Mouse (Mus musculus) midbrain, embryonic 15.5 days (tissue): ENCODE results near the gene Atpif1. TPM values are rescaled to one million over a fixed set of nuclear protein-coding genes. Genes with fewer than 3 reads are reported as not detected.

Experiments used
- ATAC-seq: fragments of 200-750 bp; cut with Nextera tagmentation; replicated peaks from 2 replicates; pipeline ENCODE4 v1.8.0; 2017; ENCODE audit warnings: moderate TSS enrichment
- H3K27ac ChIP-seq: fragments of 300-500 bp; sonication (generic); 2 replicates; pipeline ENCODE4 v1.5.1; 2015; ENCODE audit warnings: mild to moderate bottlenecking, inconsistent platforms
- H3K27me3 ChIP-seq: fragments of 300-500 bp; sonication (generic); replicated peaks from 2 replicates; pipeline ENCODE4 v1.6.1; 2015; ENCODE audit warnings: inconsistent platforms
- H3K36me3 ChIP-seq: fragments of 300-500 bp; sonication (generic); replicated peaks from 2 replicates; pipeline ENCODE4 v1.6.1; 2015; ENCODE audit warnings: inconsistent platforms
- H3K4me1 ChIP-seq: fragments of 300-500 bp; sonication (generic); 2 replicates; pipeline ENCODE4 v1.6.1; 2015; ENCODE audit warnings: inconsistent platforms
- H3K4me2 ChIP-seq: fragments of 300-500 bp; sonication (generic); 2 replicates; pipeline ENCODE4 v1.6.1; 2015; ENCODE audit warnings: inconsistent platforms, mild to moderate bottlenecking, moderate library complexity
- H3K4me3 ChIP-seq: fragments of 300-500 bp; sonication (generic); 2 replicates; pipeline ENCODE4 v1.5.1; 2015; ENCODE audit warnings: mild to moderate bottlenecking, inconsistent platforms
- H3K9ac ChIP-seq: fragments of 300-500 bp; sonication (generic); 2 replicates; pipeline ENCODE4 v1.6.1; 2015; ENCODE audit warnings: mild to moderate bottlenecking, inconsistent platforms
- H3K9me3 ChIP-seq: fragments of 300-500 bp; sonication (generic); 2 replicates; pipeline ENCODE4 v1.6.1; 2016; ENCODE audit warnings: inconsistent platforms
- whole genome bisulfite sequencing: fragments of 180-500 bp; shearing (Covaris S2); methylation state at CpG from one replicate; pipeline ENCODE4 v1.1.7; 2015; ENCODE audit warnings: mixed read lengths; 5-methylcytosine and 5-hydroxymethylcytosine counted together
- polyA plus RNA-seq: library from polyadenylated mRNA; unstranded; fragments of >200 nt; fragmentation: Nextera tagmentation; extraction: Ambion mirVana; gene quantifications from 2 replicates; pipeline ENCODE4 v1.2.1, GENCODE M21; 2015

The Atpif1 gene
- polyA plus RNA-seq, 1 experiment from 2014 or later: 1,280 TPM

DNA sequence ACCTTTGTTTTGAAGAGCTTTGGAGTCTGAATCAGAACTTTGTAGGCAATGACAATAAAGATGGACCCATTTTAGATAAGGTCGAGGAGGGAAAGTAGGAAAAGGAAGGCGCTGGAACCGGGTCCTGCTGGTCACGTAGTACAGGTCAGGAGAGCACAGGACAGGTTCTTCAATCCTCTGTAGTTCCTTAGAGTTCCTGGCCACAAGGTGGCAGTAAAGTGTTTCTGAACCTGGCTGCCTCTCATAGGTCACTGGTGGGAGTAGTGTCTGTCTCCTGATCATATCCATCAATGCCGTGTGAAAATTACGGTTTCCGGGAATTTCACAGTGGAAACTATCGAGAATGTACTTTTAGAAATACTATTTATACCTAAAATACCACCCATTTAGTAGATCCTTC, 12.4 kb upstream of the Atpif1 start:
- peaks cover 60% of the 10 kb centered on the region; the same call in 1 of the 2 replicates for H3K36me3 ChIP-seq
- H3K4me1 ChIP-seq: no peaks in the 10 kb centered on the region
- H3K4me2 ChIP-seq: no peak overlapping the region
- no peaks in the 10 kb centered on the region for H3K27me3 ChIP-seq
- no peak for ATAC-seq
- WGBS: 42% methylated on average over 8 of the region's 8 CpGs
- no peak overlapping the region for H3K27ac ChIP-seq
- no peak overlapping the region for H3K9ac ChIP-seq
- no peaks in the 10 kb centered on the region for H3K9me3 ChIP-seq
- no peak overlapping the region for H3K4me3 ChIP-seq

DNA sequence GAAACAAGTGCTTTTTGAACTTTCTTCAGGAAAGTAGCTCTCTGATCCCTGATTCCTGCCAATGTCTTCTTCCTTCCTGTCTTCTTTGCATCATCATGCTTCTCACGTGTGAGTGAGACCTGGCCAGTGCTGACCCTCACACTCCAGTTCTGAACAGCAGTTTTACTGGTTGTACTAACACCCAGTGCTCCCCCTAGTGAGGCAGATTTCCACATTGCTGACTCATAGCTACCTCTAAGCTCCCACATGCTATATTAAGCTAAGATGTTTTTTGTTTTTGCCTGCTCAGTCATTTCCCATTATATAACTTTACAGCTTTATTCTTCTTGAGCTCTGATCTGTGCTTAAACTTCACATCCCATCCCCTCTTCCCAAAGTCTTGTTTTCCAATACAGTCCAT, 9.3 kb upstream of the Atpif1 start:
- H3K9me3 ChIP-seq: no peaks in the 10 kb centered on the region
- no peak for ATAC-seq
- H3K27ac ChIP-seq: no peak overlapping the region
- no peaks in the 10 kb centered on the region for H3K27me3 ChIP-seq
- H3K4me2 ChIP-seq: no peak overlapping the region
- no peak overlapping the region for H3K4me3 ChIP-seq
- peaks cover 2% of the 10 kb centered on the region; the same call in 1 of the 2 replicates for H3K4me1 ChIP-seq
- no peak overlapping the region for H3K9ac ChIP-seq
- 79% methylated on average over 1 of the region's 1 CpGs for WGBS
- H3K36me3 ChIP-seq: peaks cover 47% of the 10 kb centered on the region; the same call in 1 of the 2 replicates

DNA sequence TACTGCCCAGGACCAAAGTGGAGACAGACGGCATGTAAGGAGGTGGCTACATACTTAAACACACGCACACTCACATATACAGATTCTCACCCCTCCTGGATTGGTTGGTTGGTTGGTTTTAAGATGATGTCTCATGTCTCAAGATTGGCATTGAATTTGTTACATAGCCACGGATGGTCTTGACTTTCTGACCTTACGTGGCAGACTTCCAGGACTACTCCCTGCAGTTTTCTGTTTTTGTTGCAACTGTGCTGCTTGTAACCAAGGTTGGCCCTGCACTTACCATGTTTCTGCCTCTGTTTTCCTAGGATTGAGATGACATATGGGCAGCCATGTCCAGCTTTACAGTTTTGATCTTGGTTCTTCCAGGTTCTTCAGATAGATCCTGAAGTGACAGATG, 8.0 kb upstream of the Atpif1 start:
- Histone ChIP-seq H3K27me3 (no peaks in the 10 kb centered on the region), H3K4me3 (no peak overlapping the region), H3K36me3 (peaks cover 45% of the 10 kb centered on the region; the same call in 1 of the 2 replicates), H3K27ac (no peak overlapping the region), H3K4me1 (peaks cover 15% of the 10 kb centered on the region), H3K9ac (no peak overlapping the region), H3K4me2 (no peak overlapping the region), H3K9me3 (no peaks in the 10 kb centered on the region)
- no peak for ATAC-seq
- WGBS: 91% methylated on average over 4 of the region's 4 CpGs

DNA sequence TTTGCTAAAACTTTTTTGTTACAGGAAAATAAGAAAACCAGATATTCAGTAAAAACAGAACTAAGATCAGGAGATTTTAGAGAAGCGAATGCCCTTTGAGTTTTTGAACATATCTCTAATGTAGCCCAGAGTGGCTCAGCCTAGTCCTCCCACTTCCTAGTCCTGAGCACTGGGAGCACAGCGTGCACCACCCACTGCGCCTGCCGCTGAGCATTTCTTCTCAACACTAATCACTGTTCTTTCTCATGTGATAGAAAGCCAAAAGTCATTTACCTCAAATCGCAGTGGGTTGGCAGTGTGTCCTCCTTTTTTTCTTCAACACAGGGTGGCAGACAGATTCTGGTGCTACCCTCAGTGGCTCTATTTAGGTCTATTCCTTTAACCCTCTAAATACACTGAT, 6.0 kb upstream of the Atpif1 start:
- no peaks in the 10 kb centered on the region for H3K9me3 ChIP-seq
- 93% methylated on average over 5 of the region's 5 CpGs for WGBS
- no peak overlapping the region for H3K4me2 ChIP-seq
- H3K4me3 ChIP-seq: no peak overlapping the region
- no peaks in the 10 kb centered on the region for H3K27me3 ChIP-seq
- no peak overlapping the region for H3K9ac ChIP-seq
- no peak for ATAC-seq
- peaks cover 19% of the 10 kb centered on the region for H3K4me1 ChIP-seq
- H3K27ac ChIP-seq: no peak overlapping the region
- peaks cover 39% of the 10 kb centered on the region; the same call in 1 of the 2 replicates for H3K36me3 ChIP-seq

DNA sequence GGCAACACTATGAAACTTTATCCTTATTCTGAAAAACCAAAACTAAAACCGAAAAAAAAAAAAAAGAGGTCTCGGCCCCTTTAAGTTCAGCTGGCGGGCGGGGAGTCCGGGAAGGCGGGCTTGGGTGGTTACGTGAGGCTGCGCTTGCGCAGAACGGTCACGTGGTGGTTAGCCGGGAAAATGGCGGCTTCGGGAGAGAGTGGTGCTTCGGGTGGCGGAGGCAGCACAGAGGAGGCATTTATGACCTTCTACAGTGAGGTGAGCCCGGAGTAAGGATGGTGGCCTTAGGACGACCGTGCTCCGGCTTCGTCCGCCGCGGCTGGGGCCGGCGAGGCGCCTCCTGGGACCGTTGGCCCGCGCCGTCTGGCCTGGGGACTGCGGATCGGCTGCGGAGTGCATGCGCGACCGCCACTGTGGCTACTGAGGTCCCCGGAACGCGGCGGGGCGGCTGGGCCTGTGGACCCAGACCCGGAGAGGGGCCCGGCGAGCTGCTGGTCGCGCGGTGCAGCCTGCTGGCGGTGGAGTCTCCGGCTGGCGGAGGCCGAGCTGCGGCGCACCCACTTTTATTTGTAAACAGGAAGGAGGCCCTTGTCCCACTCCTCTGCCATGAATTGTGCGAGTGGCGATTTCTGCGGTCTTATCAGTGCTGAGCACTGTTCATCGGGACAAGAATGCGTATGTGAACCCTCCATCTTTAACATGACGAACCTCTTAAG, 2.1 kb upstream of the Atpif1 start, which contains the start of gene Dnajc8:
Dnajc8 (plus strand) TSS at position 145 of the 716 bp plus-strand sequence.
- Histone ChIP-seq H3K27me3 (no peaks in the 10 kb centered on the region), H3K4me1 (peaks cover 42% of the 10 kb centered on the region), H3K9ac (peak within 1 kb of the TSS; percentile 89), H3K4me2 (peak within 1 kb of the TSS; percentile 91), H3K9me3 (no peaks in the 10 kb centered on the region), H3K4me3 (peak within 1 kb of the TSS; percentile 71), H3K36me3 (peaks cover 14% of the 10 kb centered on the region), H3K27ac (peak within 1 kb of the TSS; percentile 79)
- peak; percentile 65 for ATAC-seq
- under 1% methylated on average over 59 of the region's 60 CpGs for WGBS

DNA sequence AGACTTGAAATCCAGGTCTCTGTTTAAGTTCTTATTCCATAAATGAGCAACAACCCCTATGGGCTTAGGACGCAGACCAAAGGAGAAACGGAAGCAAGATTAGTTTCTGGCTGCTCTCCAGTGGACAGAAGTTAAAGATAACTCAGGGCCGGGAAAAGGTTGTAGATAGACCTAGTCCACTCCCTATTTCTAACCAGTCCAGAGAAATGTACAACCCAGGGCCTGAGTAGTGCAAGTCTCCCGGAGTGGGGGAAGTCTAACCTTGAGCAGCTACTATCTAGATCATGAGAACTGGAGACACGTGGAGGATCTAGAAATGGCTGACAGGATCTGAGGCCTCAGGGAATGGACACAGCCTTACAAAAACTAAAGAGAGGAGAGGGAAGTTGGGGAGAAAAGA, 963 bp downstream of the Atpif1 start:
- 0 out of 2 replicates have a peak, but pooled peaks have one; percentile 5 for ATAC-seq
- no peaks in the 10 kb centered on the region for H3K27me3 ChIP-seq
- peak overlapping the region; percentile 76 for H3K4me2 ChIP-seq
- H3K4me1 ChIP-seq: peaks cover 38% of the 10 kb centered on the region
- H3K36me3 ChIP-seq: peaks cover 13% of the 10 kb centered on the region
- WGBS: 27% methylated on average over 5 of the region's 5 CpGs
- no peaks in the 10 kb centered on the region for H3K9me3 ChIP-seq
- peak overlapping the region; percentile 92 for H3K9ac ChIP-seq
- H3K27ac ChIP-seq: peak overlapping the region; percentile 96
- peak overlapping the region; percentile 74 for H3K4me3 ChIP-seq

DNA sequence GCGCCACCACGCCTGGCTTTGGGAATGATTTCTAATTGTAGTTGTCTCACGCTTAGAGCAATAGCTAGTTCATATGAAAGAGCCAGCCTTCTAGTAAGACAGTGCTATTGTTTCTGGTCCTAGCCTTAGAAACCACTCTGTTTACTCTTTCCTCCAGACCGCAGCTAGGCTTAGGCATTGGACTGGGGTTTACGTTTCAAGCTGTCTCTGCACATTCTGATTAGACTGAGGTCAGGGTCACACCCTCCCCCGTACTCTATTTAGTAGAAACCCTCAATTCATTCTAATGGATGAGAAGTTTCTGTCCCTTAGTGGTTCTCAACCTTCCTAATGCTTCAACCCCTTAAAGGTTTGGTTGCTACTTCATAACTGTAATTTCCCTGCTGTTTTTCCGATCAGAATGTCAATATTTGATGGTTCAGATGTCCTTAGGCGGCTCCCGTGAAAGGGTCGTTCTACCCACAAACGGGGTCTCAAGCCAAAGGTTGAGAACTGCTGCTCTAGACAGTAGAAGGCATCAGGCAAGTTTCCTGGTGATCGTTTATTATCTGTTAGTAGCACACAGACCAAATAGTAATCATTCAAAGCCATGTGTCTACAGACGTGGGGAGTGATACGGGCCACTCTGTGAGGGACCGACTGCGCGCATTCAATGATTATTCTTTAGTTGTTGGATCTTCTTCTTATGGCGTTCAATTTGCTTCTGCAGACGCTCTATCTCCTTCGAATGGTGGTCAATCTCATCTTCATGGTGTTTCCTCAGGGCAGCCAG, 3.2 kb downstream of the Atpif1 start:
- Histone ChIP-seq H3K9me3 (no peaks in the 10 kb centered on the region), H3K27me3 (no peaks in the 10 kb centered on the region), H3K27ac (no peak overlapping the region), H3K4me3 (no peak overlapping the region), H3K4me2 (no peak overlapping the region), H3K9ac (no peak overlapping the region), H3K4me1 (peaks cover 23% of the 10 kb centered on the region), H3K36me3 (peaks cover 13% of the 10 kb centered on the region)
- 93% methylated on average over 20 of the region's 20 CpGs for WGBS
- ATAC-seq: no peak

DNA sequence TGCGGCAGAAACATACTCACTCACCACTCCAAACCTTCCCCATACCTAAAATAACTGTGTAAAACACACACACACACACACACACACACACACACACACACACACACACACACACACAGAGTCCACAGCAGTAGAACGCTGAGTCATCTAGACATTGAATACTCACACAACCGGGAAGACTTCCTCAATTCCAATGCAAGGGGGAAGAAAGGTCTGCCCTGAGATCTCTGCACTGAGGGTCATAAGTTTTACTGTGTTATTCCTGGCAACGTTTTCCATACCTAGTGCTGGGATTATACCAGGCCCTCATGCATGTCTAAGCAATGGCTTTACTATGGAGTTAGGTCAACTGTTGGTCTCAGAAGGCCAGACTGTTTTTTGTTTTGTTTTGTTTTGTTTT, 4.1 kb downstream of the Atpif1 start:
- Histone ChIP-seq H3K4me3 (no peak overlapping the region), H3K4me2 (no peak overlapping the region), H3K36me3 (peaks cover 13% of the 10 kb centered on the region), H3K4me1 (peaks cover 23% of the 10 kb centered on the region), H3K9me3 (no peaks in the 10 kb centered on the region), H3K27me3 (no peaks in the 10 kb centered on the region), H3K9ac (no peak overlapping the region), H3K27ac (no peak overlapping the region)
- ATAC-seq: no peak
- 83% methylated on average over 4 of the region's 4 CpGs for WGBS

DNA sequence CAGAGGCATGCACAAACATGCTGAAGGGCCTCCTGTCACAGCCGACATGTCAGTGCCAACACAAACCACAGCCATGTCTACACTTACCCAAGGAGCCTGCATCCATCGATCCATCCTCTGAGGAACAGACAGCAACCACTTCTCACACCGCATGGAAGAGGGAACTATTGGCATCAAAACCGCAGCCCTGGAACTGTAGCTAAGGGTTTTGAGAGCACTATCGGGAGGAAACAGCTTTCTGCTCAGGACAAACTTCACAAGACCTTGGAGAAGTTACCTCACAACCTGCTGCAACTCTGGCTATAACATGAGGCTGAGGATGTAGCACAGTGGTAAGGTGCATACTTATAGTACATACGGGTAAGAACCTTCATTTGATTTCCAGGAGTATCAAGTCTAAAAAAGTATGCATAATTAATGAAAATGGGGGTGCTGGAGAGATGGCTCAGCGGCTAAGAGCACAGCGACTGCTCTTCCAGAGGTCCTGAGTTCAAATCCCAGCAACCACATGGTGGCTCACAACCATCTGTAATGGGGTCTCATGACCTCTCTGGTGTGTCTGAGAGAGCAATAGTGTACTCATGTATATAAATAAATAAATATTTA, 5.4 kb downstream of the Atpif1 start:
- Histone ChIP-seq H3K4me3 (no peak overlapping the region), H3K4me1 (peaks cover 18% of the 10 kb centered on the region), H3K9ac (no peak overlapping the region), H3K9me3 (no peaks in the 10 kb centered on the region), H3K4me2 (no peak overlapping the region), H3K27ac (no peak overlapping the region), H3K27me3 (no peaks in the 10 kb centered on the region), H3K36me3 (peaks cover 13% of the 10 kb centered on the region)
- ATAC-seq: no peak
- 94% methylated on average over 8 of the region's 8 CpGs for WGBS

DNA sequence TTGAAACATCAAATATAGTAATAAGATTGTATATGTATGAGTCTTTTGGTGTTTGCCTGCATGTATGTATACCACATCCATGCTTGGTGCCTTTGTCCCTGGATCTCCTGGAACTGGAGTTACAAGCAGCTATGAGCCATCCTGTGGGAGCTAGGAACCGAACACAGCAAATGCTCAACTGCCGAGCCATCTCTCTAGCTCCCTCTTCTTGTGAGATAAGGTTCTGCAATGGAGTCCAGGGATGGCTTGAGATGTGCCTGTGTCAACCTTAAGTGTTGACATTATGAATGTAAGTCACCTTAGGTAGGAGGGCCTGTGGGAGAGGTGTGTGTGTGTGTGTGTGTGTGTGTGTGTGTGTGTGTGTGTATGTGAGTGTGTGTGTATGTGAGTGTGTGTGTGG, 6.8 kb downstream of the Atpif1 start:
- Histone ChIP-seq H3K4me2 (no peak overlapping the region), H3K27me3 (no peaks in the 10 kb centered on the region), H3K9ac (no peak overlapping the region), H3K36me3 (peaks cover 13% of the 10 kb centered on the region), H3K4me1 (peaks cover 8% of the 10 kb centered on the region), H3K9me3 (no peaks in the 10 kb centered on the region), H3K27ac (no peak overlapping the region), H3K4me3 (no peak overlapping the region)
- WGBS: 70% methylated on average over 2 of the region's 2 CpGs
- ATAC-seq: no peak

DNA sequence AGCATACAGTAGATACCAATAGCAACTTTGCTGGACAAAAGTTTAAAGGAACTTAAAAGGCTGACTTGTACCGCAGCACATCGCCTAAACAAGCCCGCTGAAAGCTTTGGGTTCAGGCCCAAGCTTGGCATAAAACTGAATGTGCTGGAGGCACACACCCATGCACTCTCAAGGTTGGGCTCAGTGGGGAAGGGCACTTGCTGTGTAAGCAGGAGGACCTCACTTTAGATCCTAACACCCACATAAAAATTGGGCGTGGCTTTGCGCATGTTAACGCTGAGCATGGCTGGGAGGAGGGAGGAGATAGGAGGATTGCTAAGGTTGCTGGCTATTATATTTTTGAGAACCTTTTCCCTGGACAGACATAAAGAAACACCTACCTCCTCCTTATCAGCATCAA, 8.7 kb downstream of the Atpif1 start:
- WGBS: 44% methylated on average over 6 of the region's 6 CpGs
- H3K36me3 ChIP-seq: 0 out of 2 replicates have a peak, but pooled peaks cover under 1% of the 10 kb centered on the region
- H3K9me3 ChIP-seq: no peaks in the 10 kb centered on the region

DNA sequence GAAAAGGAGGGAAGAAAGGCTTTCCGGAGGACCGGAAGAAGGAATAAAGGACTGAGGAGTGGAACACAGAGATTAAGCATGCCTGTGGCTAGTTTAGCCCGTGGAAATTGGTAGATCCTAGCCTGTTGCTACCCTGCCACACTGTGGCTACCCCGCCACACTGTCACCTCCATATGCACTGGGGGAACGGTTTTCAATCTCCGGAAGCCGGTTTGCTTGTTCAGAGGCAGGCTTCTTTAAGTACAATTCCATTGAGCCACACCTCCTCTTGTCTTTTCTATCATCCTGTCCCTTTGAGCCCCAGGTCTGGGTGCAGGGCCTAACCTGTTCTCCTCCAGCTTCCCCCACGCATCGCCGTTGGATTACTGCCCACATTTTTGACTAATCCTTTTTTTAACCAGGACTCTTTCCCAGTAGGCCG, 9.1 kb downstream of the Atpif1 start:
- Histone ChIP-seq H3K4me3 (no peak overlapping the region), H3K9ac (no peak overlapping the region), H3K4me2 (no peak overlapping the region), H3K36me3 (no peaks in the 10 kb centered on the region), H3K9me3 (no peaks in the 10 kb centered on the region), H3K27me3 (no peaks in the 10 kb centered on the region), H3K27ac (no peak overlapping the region), H3K4me1 (no peaks in the 10 kb centered on the region)
- no peak for ATAC-seq
- 9% methylated on average over 11 of the region's 11 CpGs for WGBS

More for the DNA sequence above, 8.7 kb downstream of the Atpif1 start:
- no peak overlapping the region for H3K4me2 ChIP-seq
- H3K27me3 ChIP-seq: no peaks in the 10 kb centered on the region
- no peak for ATAC-seq
- H3K9ac ChIP-seq: no peak overlapping the region
- no peak overlapping the region for H3K27ac ChIP-seq
- H3K4me1 ChIP-seq: no peaks in the 10 kb centered on the region
- H3K4me3 ChIP-seq: no peak overlapping the region
